Mouse (Mus musculus): ENCODE measurements around the gene Mcam.

Mcam gene

GRCm38 (mm10) chr9:44134101-44134850, at the start of gene Mcam:
TSS of gene Mcam (plus strand) at chr9:44134469.
- DNase-seq (ENCODE audit: low spot score in 2 of 2) = peak in 1 of 2 experiments; percentile 53

GRCm38 (mm10) chr9:44084659-44085229, 49.5 kb upstream of the Mcam start:
- peak; percentile 77 to 88 for DNase-seq (ENCODE audit: low spot score in 2 of 2)

GRCm38 (mm10) chr9:44085276-44085675, 49.0 kb upstream of the Mcam start:
- no peak for DNase-seq (ENCODE audit: low spot score in 2 of 2)

GRCm38 (mm10) chr9:44085741-44086665, 48.3 kb upstream of the Mcam start:
- DNase-seq (ENCODE audit: low spot score in 2 of 2) = peak in 1 of 2 experiments; percentile 59

- no peak for DNase-seq (ENCODE audit: low spot score in 2 of 2)
Observed at GRCm38 (mm10) chr9:44086960-44087359, 47.3 kb upstream of the Mcam start.

- DNase-seq (ENCODE audit: low spot score in 2 of 2) = peak in 1 of 2 experiments; percentile 69
Observed at GRCm38 (mm10) chr9:44087761-44088455, 46.4 kb upstream of the Mcam start.

- no peak for DNase-seq (ENCODE audit: low spot score in 2 of 2)
Observed at GRCm38 (mm10) chr9:44088877-44089608, 45.2 kb upstream of the Mcam start.

- peak; percentile 74 to 78 for DNase-seq (ENCODE audit: low spot score in 2 of 2)
Observed at GRCm38 (mm10) chr9:44093612-44094503, 40.4 kb upstream of the Mcam start.

GRCm38 (mm10) chr9:44094737-44095136, 39.5 kb upstream of the Mcam start:
- DNase-seq (ENCODE audit: low spot score in 2 of 2) = no peak

GRCm38 (mm10) chr9:44095781-44096180, 38.5 kb upstream of the Mcam start:
- no peak for DNase-seq (ENCODE audit: low spot score in 2 of 2)

- no peak for DNase-seq (ENCODE audit: low spot score in 2 of 2)
Observed at GRCm38 (mm10) chr9:44096536-44096935, 37.7 kb upstream of the Mcam start.

- DNase-seq (ENCODE audit: low spot score in 2 of 2) = no peak
Observed at GRCm38 (mm10) chr9:44101490-44101889, 32.8 kb upstream of the Mcam start, which contains the start of gene Mfrp. TSS of gene Mfrp (plus strand) at chr9:44101729.

GRCm38 (mm10) chr9:44104881-44105280, 29.4 kb upstream of the Mcam start:
- DNase-seq (ENCODE audit: low spot score in 2 of 2) = no peak

GRCm38 (mm10) chr9:44105781-44106180, 28.5 kb upstream of the Mcam start:
- no peak for DNase-seq (ENCODE audit: low spot score in 2 of 2)

- DNase-seq (ENCODE audit: low spot score in 2 of 2) = no peak
Observed at GRCm38 (mm10) chr9:44106182-44106581, 28.1 kb upstream of the Mcam start.

- DNase-seq (ENCODE audit: low spot score in 2 of 2) = no peak
Observed at GRCm38 (mm10) chr9:44106596-44106995, 27.7 kb upstream of the Mcam start.

GRCm38 (mm10) chr9:44107110-44107509, 27.2 kb upstream of the Mcam start, which contains the start of gene C1qtnf5:
TSS of gene C1qtnf5 (plus strand) at chr9:44107245.
- DNase-seq (ENCODE audit: low spot score in 2 of 2) = peak; percentile 78 to 81

GRCm38 (mm10) chr9:44107557-44108179, 26.6 kb upstream of the Mcam start:
- peak in 1 of 2 experiments; percentile 48 for DNase-seq (ENCODE audit: low spot score in 2 of 2)
